Mouse (Mus musculus): Measurements from ENCODE around the gene Serpinb6a.

DNA sequence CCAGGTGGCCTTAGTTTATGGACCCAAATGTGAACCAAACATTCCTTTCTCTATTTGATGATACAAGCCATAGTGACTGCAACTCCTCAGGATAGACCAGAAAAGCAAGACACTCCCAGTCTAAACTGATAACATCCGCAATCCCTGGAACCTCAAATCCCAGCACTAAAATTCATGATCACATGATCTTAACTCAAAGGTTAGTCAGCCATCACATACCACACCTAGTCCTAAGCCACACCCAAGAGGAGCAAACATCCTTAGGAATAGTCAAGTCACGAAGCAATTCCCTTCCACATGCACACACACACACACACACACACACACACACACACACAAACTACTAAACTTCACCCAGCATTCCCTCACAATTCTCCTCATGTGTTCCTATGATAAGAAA lies 99.3 kb downstream of the Serpinb6a start:
- TF ChIP-seq CTCF (IDR thresholded peaks at IDR 0.05; ENCODE audit: insufficient read depth, low read depth, low read length) (no peak), POLR2A (IDR thresholded peaks at IDR 0.05; ENCODE audit: insufficient read depth, low read depth, low read length) (no peak)

Measured in olfactory bulb, adult 2 months (tissue).